Mouse (Mus musculus) c-Kit-positive CD71-positive TER-119-negative erythroid progenitor cells, embryonic 14.5 days (primary cell): ENCODE data around the gene Epb41l1.
"Not testable (repeated sequence)": the region's sequence is repeated elsewhere in the genome, so short reads cannot be mapped to it uniquely, and the experiment has no call there.

ENCODE experiments used
- DNase-seq: peaks from one replicate; pipeline ENCODE4 v3.0.0-alpha.2; 2013; ENCODE audit warnings: low read depth

Epb41l1 gene

GRCm38 (mm10) chr2:156420694-156421380 lies at the start of gene Epb41l1:
Epb41l1 (plus strand) TSS chr2:156420909.
- no peak for DNase-seq

- DNase-seq = no peak
Observed at GRCm38 (mm10) chr2:156376956-156377355, 43.8 kb upstream of the Epb41l1 start.

- DNase-seq = no peak
Observed at GRCm38 (mm10) chr2:156379929-156380328, 40.8 kb upstream of the Epb41l1 start.

- DNase-seq = no peak
Observed at GRCm38 (mm10) chr2:156381350-156381749, 39.4 kb upstream of the Epb41l1 start.

GRCm38 (mm10) chr2:156392461-156393154 lies 28.1 kb upstream of the Epb41l1 start:
- DNase-seq = peak; percentile 59

GRCm38 (mm10) chr2:156393155-156393828 lies 27.4 kb upstream of the Epb41l1 start:
- peak; percentile 10 for DNase-seq

GRCm38 (mm10) chr2:156394282-156394681 lies 26.4 kb upstream of the Epb41l1 start:
- no peak for DNase-seq

GRCm38 (mm10) chr2:156396096-156396495 lies 24.6 kb upstream of the Epb41l1 start:
- no peak for DNase-seq

GRCm38 (mm10) chr2:156397988-156398387 lies 22.7 kb upstream of the Epb41l1 start:
- no peak for DNase-seq

- no peak for DNase-seq
Observed at GRCm38 (mm10) chr2:156399485-156399884, 21.2 kb upstream of the Epb41l1 start.

- DNase-seq = peak; percentile 65
Observed at GRCm38 (mm10) chr2:156401331-156401730, 19.4 kb upstream of the Epb41l1 start.

GRCm38 (mm10) chr2:156402036-156402435 lies 18.7 kb upstream of the Epb41l1 start:
- DNase-seq = no peak

GRCm38 (mm10) chr2:156406987-156407386 lies 13.7 kb upstream of the Epb41l1 start:
- DNase-seq = no peak

- no peak for DNase-seq
Observed at GRCm38 (mm10) chr2:156408168-156408567, 12.5 kb upstream of the Epb41l1 start.

- not testable (repeated sequence) for DNase-seq
Observed at GRCm38 (mm10) chr2:156411348-156411747, 9.4 kb upstream of the Epb41l1 start.

- no peak for DNase-seq
Observed at GRCm38 (mm10) chr2:156414996-156415395, 5.7 kb upstream of the Epb41l1 start.

- DNase-seq = no peak
Observed at GRCm38 (mm10) chr2:156415674-156416073, 5.0 kb upstream of the Epb41l1 start.

- DNase-seq = no peak
Observed at GRCm38 (mm10) chr2:156417194-156417593, 3.5 kb upstream of the Epb41l1 start.

- no peak for DNase-seq
Observed at GRCm38 (mm10) chr2:156418467-156418866, 2.2 kb upstream of the Epb41l1 start.

GRCm38 (mm10) chr2:156420327-156420693 lies 399 bp upstream of the Epb41l1 start:
- DNase-seq = no peak

GRCm38 (mm10) chr2:156421381-156422110 lies 837 bp downstream of the Epb41l1 start:
- no peak for DNase-seq

- DNase-seq = no peak
Observed at GRCm38 (mm10) chr2:156422631-156423030, 1.9 kb downstream of the Epb41l1 start.
